Mouse (Mus musculus) spleen, adult 18-20 months (tissue): ENCODE measurements at regions not wholly inside any gene's neighbourhood (a gene's known extent, or its start where the extent isn't known, plus 50 kb on each side); places are given as distances from the start of the nearest gene placed in this dataset.
A peak's percentile ranks its signal among the peaks of the same experiment; 100 is the strongest.

Experiments
- DNase-seq, 2 experiments: peaks; one replicate each; pipeline ENCODE4 v3.0.0; 2022; ENCODE audit warnings: mixed read lengths in 2 of 2

- DNase-seq, result no peak
Observed at GRCm38 (mm10) chr1:138343451-138343850, 69.9 kb downstream of the Atp6v1g3 start.

- no peak for DNase-seq
Observed at GRCm38 (mm10) chr1:138344920-138345319, 71.4 kb downstream of the Atp6v1g3 start.

GRCm38 (mm10) chr1:138345992-138346391, 72.5 kb downstream of the Atp6v1g3 start:
- DNase-seq, result no peak

GRCm38 (mm10) chr1:138346904-138347303, 73.4 kb downstream of the Atp6v1g3 start:
- DNase-seq, result no peak

GRCm38 (mm10) chr1:138348447-138348846, 74.9 kb downstream of the Atp6v1g3 start:
- no peak for DNase-seq

GRCm38 (mm10) chr1:138349099-138349498, 75.6 kb downstream of the Atp6v1g3 start:
- DNase-seq, result no peak

GRCm38 (mm10) chr1:138356407-138356806, 82.9 kb downstream of the Atp6v1g3 start:
- no peak for DNase-seq

- no peak for DNase-seq
Observed at GRCm38 (mm10) chr1:138362684-138363472, 89.3 kb downstream of the Atp6v1g3 start.

GRCm38 (mm10) chr1:138369953-138370482, 96.5 kb downstream of the Atp6v1g3 start:
- DNase-seq, result no peak

GRCm38 (mm10) chr1:138371474-138371873, 97.9 kb downstream of the Atp6v1g3 start:
- DNase-seq, result no peak

- peak in 1 of 2 experiments; percentile 9 for DNase-seq
Observed at GRCm38 (mm10) chr1:138384146-138384545, 110.6 kb downstream of the Atp6v1g3 start.

GRCm38 (mm10) chr1:138385156-138385841, 111.8 kb downstream of the Atp6v1g3 start:
- no peak for DNase-seq

GRCm38 (mm10) chr1:138386001-138386400, 112.5 kb downstream of the Atp6v1g3 start:
- DNase-seq, result no peak

- no peak for DNase-seq
Observed at GRCm38 (mm10) chr1:138388634-138389033, 115.1 kb downstream of the Atp6v1g3 start.

- DNase-seq, result no peak
Observed at GRCm38 (mm10) chr1:138389676-138390075, 116.1 kb downstream of the Atp6v1g3 start.

- no peak for DNase-seq
Observed at GRCm38 (mm10) chr1:138418610-138419009, 145.1 kb downstream of the Atp6v1g3 start.

GRCm38 (mm10) chr1:138427416-138427815, 153.9 kb downstream of the Atp6v1g3 start:
- DNase-seq, result no peak
